Mouse (Mus musculus): ENCODE measurements at regions not wholly inside any gene's neighbourhood (a gene's known extent, or its start where the extent isn't known, plus 50 kb on each side); places are given as distances from the start of the nearest gene placed in this dataset.

- DNase-seq: no peak
These were observed 858.5 kb downstream of the Zfp704 start for GRCm38 (mm10) chr3:8751356-8751755.

DNA sequence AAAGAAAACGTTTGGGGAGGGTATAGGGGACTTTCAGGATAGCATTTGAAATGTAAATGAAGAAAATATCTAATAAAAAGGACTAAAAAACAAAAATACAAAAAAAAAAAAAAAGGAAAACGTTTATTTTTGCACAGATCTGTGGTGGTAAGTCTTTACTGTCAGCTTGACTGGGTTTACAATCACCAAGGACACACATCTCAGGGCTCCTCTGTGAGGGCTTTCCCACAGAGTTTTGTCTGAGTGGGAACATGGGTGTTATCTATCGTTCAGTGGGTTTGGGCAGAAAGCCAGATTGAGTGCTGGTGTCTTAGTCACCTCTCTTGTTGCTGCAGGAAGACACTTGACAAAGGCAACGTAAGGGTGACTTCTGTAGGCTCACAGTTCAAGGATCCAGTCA lies 859.0 kb downstream of the Zfp704 start:
- DNase-seq: no peak

- DNase-seq: no peak
These were observed 859.7 kb downstream of the Zfp704 start for GRCm38 (mm10) chr3:8750162-8750561.

DNA sequence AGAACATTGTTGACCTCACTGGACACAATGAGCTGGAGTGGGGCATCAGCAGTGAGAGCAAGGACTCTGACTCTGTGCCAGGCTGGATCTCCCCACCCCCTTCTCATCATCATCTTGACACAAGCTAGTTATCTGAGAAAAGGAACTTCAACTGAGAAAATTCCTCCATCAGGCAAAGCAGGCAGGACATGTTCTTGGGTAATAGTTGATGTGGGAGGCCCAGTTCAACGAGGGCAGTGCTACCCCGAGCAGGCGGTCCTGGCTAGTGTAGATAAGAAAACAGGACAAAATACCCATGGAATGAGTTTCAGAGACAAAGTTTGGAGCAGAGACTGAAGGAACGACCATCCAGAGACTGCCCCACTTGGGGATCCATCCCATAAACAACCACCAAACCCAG lies 862.7 kb downstream of the Zfp704 start:
- DNase-seq: no peak

GRCm38 (mm10) chr3:8746677-8747076 lies 863.2 kb downstream of the Zfp704 start:
- no peak for DNase-seq

- no peak for DNase-seq
These were observed 863.8 kb downstream of the Zfp704 start for GRCm38 (mm10) chr3:8746037-8746436.

- no peak for DNase-seq
These were observed 865.0 kb downstream of the Zfp704 start for GRCm38 (mm10) chr3:8744857-8745256.

DNA sequence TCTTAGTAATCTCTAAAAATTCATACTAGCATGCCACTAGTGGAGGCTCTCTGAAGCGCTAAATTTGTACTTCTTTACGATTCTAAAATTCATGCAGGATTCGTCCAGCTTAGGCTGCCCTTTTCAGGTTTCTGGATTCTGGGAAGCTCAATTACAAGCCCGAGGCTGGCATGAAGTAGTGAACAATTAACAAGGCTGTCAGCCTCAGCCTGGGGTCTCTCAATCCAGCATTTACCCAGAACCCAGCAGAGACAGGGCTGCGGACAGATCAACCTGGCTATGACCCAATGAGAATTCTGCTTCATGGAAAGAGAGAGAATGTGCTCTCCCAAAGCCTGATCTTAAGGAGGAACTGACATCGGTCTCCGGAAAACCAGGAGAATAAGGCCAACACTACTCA lies 866.2 kb downstream of the Zfp704 start:
- DNase-seq: no peak

DNA sequence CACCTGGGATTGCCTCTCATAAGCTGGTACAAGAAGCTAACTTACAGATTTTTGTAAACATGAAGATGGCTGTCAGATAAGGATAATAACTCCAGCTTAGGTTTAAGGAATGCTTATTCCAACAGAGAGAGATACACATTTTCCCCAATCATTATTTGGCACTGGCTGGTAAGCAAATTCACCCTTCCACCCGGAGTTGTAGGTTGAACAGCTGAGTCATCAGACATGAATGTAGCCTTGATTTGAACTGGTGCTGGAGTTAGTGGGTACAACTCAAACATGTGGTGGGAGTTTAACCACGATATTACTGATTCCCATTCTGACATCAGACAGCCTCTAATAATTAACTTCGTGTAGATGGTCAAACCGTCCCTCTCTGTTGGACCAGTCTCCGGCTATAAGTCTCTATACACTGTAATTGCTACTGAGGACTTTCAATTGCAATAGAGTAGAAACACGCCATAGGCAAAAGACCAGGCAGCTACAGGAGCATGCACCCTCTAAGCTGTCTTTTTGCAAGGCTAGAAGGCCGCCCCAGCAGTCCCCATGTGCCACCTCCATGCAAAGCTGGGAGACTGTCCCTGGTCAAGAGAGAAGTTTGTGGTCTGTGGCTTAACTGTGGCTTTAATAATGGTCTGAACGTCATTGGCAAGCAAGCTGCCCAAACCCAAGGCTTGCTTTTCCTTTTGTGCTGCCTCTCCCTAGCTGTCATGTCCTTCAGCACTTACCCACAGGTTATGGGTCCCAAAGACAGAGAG lies 868.4 kb downstream of the Zfp704 start:
- DNase-seq: no peak

DNA sequence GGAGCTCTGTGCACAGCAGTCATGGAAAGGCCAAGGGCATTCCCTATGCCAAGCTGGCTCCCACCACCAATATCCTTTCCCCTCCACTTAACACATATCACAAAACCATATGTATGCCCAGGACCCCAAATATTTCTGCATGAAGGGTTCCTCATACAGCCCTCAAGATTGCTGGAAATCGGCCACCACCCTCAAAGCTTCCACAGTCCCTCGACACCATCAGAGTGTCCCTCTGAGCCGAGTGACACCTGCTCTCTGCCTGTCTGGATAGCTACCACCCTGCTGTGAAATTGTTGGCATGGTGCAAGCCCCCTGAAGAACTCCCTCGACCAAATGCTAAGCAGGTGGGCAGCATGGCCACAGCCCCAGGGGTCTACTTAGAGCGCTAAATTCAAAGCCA lies 869.2 kb downstream of the Zfp704 start:
- no peak for DNase-seq

- no peak for DNase-seq
These were observed 870.6 kb downstream of the Zfp704 start for GRCm38 (mm10) chr3:8739299-8739698.

DNA sequence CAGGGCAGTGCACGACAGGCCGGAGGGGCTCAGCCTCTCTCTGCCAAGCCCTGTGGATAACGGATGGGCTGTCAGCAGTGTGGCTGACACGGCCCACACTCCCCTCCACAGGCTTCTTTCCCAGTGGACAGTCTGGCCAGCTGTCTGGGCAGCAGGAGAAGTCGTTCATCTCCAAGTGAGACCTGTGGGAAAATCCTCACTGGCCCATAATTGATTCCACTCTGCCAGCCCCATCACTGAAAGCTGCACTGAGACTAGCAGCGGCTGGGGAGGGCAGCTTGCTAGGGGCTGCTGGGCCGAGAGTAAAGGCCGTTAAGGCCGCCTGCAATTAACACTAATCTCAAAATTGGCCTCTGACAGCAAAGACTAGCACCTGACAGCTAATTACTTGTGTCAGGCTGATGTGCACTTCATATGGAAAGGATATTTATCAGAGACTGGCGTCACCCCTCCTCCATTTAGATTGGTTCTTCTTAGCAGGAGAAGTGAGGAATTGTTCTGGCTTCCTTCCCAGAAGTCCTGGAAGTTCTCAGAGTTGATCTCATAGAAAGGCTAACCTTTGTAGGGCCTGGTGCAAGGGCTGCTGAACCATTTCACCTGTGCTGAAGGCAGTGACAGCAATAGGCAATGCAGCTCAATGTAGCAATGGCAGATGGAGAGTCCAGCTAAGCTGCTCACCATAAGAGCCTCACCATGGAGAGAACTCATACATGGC lies 873.5 kb downstream of the Zfp704 start:
- no peak for DNase-seq

DNA sequence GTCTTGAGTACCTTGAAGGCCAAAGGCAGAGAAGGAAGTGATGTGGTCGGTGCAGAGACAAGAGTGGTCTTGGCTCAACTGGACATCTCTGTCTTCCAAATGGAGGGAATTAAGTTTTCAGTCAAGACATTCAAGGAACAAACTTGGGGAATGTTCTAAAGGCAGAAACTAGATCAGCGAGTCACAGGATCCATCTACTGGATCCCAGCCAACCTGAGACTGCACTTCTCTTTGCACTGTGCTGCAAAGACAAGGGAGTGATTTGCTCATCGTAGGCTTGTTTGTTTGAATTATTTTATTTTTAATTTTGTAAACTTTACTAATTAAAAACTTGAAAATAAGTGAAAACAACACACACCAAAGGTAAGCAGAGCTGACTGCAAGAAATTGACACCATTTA lies 875.8 kb downstream of the Zfp704 start:
- DNase-seq: no peak

DNA sequence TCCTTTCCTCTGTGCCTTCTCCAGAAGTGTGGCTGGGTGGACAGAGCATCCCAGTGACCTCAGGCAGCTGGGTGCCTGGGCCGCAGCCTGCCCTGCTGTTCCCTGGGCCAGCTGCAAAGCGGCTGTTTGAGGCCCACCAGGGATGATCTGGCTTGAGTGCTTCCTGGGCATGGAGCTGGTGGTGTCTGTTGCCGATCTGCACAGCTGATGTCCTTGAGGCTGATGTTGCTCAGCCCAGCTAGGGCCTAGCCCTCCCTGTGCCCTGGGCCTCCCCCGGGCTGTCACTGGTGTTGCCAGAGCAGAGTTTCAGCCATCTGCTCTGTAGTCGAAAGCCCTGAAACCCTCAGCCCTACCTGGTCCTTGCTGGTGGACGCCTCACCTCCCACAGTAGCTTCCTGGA lies 878.5 kb downstream of the Zfp704 start:
- no peak for DNase-seq

- DNase-seq: no peak
These were observed 888.0 kb downstream of the Zfp704 start for GRCm38 (mm10) chr3:8721628-8722594.

- no peak for DNase-seq
These were observed 889.2 kb downstream of the Zfp704 start for GRCm38 (mm10) chr3:8720586-8721100.

GRCm38 (mm10) chr3:8718206-8718605 lies 891.7 kb downstream of the Zfp704 start:
- peak in 1 of 2 experiments; percentile 8 for DNase-seq

DNA sequence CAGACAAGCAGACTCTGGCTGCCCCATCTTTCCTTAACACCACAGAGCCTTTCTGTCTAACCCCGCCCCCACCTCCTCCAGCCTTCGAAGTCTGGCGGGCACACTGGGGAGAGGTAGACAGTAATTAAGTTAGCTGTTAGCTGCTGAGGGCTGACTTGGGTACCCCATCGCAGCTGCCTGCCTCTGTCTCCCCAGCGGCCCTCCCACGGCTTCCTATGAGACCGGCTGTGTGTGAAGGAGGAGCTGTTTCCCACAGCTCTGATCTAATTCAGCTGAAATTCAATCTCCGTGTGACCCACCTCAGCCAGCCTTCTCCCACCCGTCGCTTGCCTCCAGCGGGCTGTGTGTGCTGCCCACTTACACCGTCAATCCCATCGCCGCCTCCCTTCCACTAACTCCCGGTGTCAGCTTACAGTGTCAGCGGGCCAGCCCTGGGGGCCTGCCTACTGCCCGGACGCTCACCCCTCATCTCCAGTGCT lies 892.5 kb downstream of the Zfp704 start:
- peak; percentile 10 to 26 for DNase-seq
